Mouse (Mus musculus) neural tube, embryonic 15.5 days (tissue): ENCODE data around the gene Fam71e1. TPM values are rescaled to one million over a fixed set of nuclear protein-coding genes. Genes with fewer than 3 reads are reported as not detected.

Experiments
- ATAC-seq: fragments of 200-750 bp; cut with Nextera tagmentation; 2 replicates; pipeline ENCODE4 v1.8.0; 2017; ENCODE audit warnings: mild to moderate bottlenecking, moderate TSS enrichment, moderate library complexity; ENCODE audit not compliant: low FRiP score
- H3K27ac ChIP-seq: fragments of 300-500 bp; sonication (generic); replicated peaks from 2 replicates; pipeline ENCODE4 v1.5.1; 2015; ENCODE audit warnings: mild to moderate bottlenecking, inconsistent platforms
- H3K27me3 ChIP-seq: fragments of 300-500 bp; sonication (generic); replicated peaks from 2 replicates; pipeline ENCODE4 v1.6.1; 2015; ENCODE audit warnings: inconsistent platforms
- H3K36me3 ChIP-seq: fragments of 300-500 bp; sonication (generic); 2 replicates; pipeline ENCODE4 v1.6.1; 2015; ENCODE audit warnings: inconsistent platforms
- H3K4me1 ChIP-seq: fragments of 300-500 bp; sonication (generic); 2 replicates; pipeline ENCODE4 v1.6.1; 2015; ENCODE audit warnings: inconsistent platforms
- H3K4me2 ChIP-seq: fragments of 300-500 bp; sonication (generic); 2 replicates; pipeline ENCODE4 v1.6.1; 2015; ENCODE audit warnings: inconsistent platforms, mild to moderate bottlenecking, moderate library complexity
- H3K4me3 ChIP-seq: fragments of 300-500 bp; sonication (generic); replicated peaks from 2 replicates; pipeline ENCODE4 v1.5.1; 2015; ENCODE audit warnings: mild to moderate bottlenecking, inconsistent platforms
- H3K9ac ChIP-seq: fragments of 300-500 bp; sonication (generic); replicated peaks from 2 replicates; pipeline ENCODE4 v1.6.1; 2015; ENCODE audit warnings: mild to moderate bottlenecking, inconsistent platforms
- H3K9me3 ChIP-seq: fragments of 300-500 bp; sonication (generic); replicated peaks from 2 replicates; pipeline ENCODE4 v1.6.1; 2016; ENCODE audit warnings: inconsistent platforms
- WGBS: fragments of 180-500 bp; shearing (Covaris S2); methylation state at CpG from one replicate; pipeline ENCODE4 v1.1.7; 2015; ENCODE audit warnings: mixed read lengths; 5-methylcytosine and 5-hydroxymethylcytosine counted together
- polyA plus RNA-seq: library from polyadenylated mRNA; unstranded; fragments of >200 nt; fragmentation: Nextera tagmentation; extraction: Ambion mirVana; gene quantifications from 2 replicates; pipeline ENCODE4 v1.2.1, GENCODE M21; 2015

Gene Fam71e1
- polyA plus RNA-seq, 1 experiment from 2014 or later = 23.2 TPM

DNA sequence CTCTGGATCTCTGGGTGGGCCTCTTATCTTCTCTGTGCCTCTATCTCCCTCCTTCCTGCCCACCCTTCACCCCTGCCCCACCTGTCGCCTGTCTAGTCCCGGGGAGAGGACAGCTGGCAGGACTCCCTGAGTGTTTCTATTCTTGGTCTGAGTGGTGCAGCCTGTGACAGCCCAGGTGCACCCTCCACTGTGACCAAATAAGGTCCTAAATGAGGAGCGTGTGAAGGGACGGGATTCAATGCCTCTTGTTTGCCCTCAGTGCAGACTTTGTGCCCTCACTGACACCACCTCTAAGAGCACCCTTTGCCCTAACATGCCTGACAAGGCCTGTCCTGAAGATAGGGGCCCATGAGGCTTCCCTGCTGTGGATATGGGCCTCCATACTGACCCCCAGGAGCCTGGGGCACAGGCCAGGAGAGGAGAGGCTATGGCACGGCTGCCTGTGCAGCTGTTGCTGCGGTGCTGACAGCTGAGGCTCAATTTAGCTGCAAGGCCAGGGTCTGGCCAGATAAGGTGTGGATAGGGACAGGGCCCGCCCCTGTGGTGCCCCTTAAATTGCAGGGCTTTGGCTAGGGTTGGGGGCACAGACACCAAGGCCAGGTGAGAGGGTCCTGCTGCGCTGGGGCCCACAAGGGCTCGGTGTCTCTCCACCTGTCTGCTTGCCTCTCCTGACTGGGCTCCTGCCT lies 23.3 kb upstream of the Fam71e1 start:
- H3K4me1 ChIP-seq = peaks cover 45% of the 10 kb centered on the region
- 59% methylated on average over 9 of the region's 9 CpGs for WGBS
- H3K4me2 ChIP-seq = no peak overlapping the region
- H3K27me3 ChIP-seq = 0 out of 2 replicates have a peak, but pooled peaks cover 6% of the 10 kb centered on the region
- no peaks in the 10 kb centered on the region for H3K9me3 ChIP-seq
- ATAC-seq = no peak
- no peak overlapping the region; the same call in 1 of the 2 replicates for H3K27ac ChIP-seq
- H3K4me3 ChIP-seq = no peak overlapping the region
- no peaks in the 10 kb centered on the region for H3K36me3 ChIP-seq
- no peak overlapping the region for H3K9ac ChIP-seq

DNA sequence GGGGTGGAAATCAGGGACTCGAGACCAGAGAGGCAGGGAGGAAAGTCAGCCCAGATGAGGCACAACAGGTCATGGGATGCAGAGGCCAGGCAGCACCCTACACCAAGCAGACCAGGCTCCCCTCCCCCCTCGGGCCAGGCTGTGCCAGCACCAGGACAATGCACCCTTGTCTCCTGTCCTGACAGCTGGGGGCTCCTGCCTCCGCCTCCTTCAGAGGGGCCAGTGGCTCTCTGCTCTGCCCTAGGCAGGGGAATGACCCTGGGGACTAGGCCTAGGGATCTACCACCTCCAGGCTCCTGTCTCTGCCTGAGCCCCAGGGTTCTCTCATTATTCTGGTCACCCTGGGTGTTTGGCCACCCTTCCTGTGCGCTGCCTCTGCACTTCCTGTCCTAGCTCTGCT lies 22.0 kb upstream of the Fam71e1 start:
- 29% methylated on average over 4 of the region's 4 CpGs for WGBS
- peak overlapping the region; percentile 65 for H3K27ac ChIP-seq

DNA sequence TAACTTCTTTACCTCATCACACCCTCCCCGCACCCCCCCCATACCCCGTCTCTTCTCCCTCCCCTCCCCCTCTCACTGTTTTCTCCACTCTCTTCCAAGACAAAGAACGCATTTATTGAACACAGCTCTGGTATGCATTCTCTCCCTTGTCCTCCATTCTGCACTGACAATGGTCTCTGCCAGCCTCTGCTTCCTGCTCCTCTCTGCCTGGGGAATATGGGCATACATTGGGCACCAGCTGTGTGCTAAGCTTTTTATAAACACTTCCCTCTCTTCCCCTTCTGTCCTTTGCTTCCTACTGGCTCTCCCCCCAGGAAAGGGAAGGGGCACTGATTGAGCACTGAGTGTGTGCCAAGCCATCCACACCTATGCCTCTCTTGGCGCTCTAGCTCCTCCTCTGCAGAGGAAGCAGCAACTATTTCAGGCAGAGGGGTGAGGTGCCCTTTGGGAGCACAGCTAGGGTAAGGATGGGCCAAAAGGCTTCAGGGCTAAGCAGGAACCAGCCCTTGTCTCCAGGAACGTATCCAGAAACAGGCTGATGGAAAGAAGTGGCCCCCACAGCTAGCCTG lies 21.3 kb upstream of the Fam71e1 start:
- 37% methylated on average over 5 of the region's 5 CpGs for WGBS
- Histone ChIP-seq H3K9me3 (no peaks in the 10 kb centered on the region), H3K4me1 (peaks cover 28% of the 10 kb centered on the region), H3K27me3 (0 out of 2 replicates have a peak, but pooled peaks cover 8% of the 10 kb centered on the region), H3K36me3 (no peaks in the 10 kb centered on the region), H3K4me2 (no peak overlapping the region), H3K27ac (peak overlapping the region; percentile 65), H3K4me3 (no peak overlapping the region), H3K9ac (no peak overlapping the region)
- no peak for ATAC-seq

More for the DNA sequence above, 22.0 kb upstream of the Fam71e1 start:
- Histone ChIP-seq H3K9ac (no peak overlapping the region), H3K4me3 (no peak overlapping the region), H3K4me1 (peaks cover 32% of the 10 kb centered on the region), H3K27me3 (0 out of 2 replicates have a peak, but pooled peaks cover 8% of the 10 kb centered on the region), H3K9me3 (no peaks in the 10 kb centered on the region), H3K36me3 (no peaks in the 10 kb centered on the region), H3K4me2 (no peak overlapping the region)
- 0 out of 2 replicates have a peak, but pooled peaks have one; percentile 49 for ATAC-seq

DNA sequence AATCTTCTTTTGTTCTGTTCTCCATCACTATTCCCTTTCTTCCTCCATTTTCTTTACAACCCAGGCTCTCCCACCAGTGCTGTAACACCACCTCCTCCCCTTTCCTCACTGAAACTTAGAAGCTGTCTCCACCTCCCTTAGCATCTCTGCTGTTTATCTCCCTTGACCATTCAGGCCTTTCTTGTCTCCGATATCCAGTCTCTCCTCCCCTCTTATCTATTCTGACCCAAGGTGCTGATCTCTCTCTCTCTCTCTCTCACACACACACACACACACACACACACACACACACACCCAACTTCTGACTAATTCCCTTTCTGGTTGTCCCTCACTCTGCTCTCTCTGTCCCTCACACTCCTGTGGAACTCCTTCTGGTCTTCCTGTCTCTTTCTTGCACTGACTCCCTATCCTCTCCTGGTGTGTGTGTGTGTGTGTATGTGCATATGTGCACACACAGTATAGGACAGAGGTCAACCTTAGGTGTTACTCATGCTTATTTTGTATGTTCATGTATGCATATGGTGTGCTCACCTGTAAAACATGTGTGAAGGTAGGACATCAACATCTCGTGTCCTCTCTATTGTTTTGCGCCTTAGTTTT lies 13.4 kb upstream of the Fam71e1 start:
- no peak overlapping the region for H3K4me2 ChIP-seq
- H3K9ac ChIP-seq = no peak overlapping the region
- WGBS = 79% methylated on average over 3 of the region's 3 CpGs
- H3K4me1 ChIP-seq = 0 out of 2 replicates have a peak, but pooled peaks cover 3% of the 10 kb centered on the region
- no peak overlapping the region for H3K4me3 ChIP-seq
- H3K27ac ChIP-seq = no peak overlapping the region
- peaks cover 10% of the 10 kb centered on the region for H3K27me3 ChIP-seq
- H3K9me3 ChIP-seq = no peaks in the 10 kb centered on the region
- H3K36me3 ChIP-seq = no peaks in the 10 kb centered on the region
- no peak for ATAC-seq

DNA sequence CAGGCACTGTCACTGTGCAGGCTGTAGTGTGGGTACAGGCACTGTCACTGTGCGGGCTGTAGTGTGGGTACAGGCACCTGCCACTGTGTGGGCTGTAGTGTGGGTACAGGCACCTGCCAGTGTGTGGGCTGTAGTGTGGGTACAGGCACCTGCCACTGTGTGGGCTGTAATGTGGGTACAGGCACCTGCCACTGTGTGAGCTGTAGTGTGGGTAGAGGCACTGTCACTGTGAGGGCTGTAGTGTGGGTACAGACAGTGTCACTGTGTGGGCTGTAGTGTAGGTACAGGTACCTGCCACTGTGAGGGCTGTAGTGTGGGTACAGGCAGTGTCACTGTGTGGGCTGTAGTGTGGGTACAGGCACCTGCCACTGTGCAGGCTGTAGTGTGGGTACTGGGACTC lies 12.3 kb upstream of the Fam71e1 start:
- 0 out of 2 replicates have a peak, but pooled peaks cover 3% of the 10 kb centered on the region for H3K4me1 ChIP-seq
- 100% methylated on average over 1 of the region's 1 CpGs for WGBS
- H3K4me2 ChIP-seq = no peak overlapping the region
- H3K27me3 ChIP-seq = peaks cover 10% of the 10 kb centered on the region
- no peak overlapping the region for H3K9ac ChIP-seq
- no peak overlapping the region for H3K4me3 ChIP-seq
- no peaks in the 10 kb centered on the region for H3K9me3 ChIP-seq
- H3K36me3 ChIP-seq = peaks cover 7% of the 10 kb centered on the region; the same call in 1 of the 2 replicates
- H3K27ac ChIP-seq = no peak overlapping the region
- no peak for ATAC-seq

DNA sequence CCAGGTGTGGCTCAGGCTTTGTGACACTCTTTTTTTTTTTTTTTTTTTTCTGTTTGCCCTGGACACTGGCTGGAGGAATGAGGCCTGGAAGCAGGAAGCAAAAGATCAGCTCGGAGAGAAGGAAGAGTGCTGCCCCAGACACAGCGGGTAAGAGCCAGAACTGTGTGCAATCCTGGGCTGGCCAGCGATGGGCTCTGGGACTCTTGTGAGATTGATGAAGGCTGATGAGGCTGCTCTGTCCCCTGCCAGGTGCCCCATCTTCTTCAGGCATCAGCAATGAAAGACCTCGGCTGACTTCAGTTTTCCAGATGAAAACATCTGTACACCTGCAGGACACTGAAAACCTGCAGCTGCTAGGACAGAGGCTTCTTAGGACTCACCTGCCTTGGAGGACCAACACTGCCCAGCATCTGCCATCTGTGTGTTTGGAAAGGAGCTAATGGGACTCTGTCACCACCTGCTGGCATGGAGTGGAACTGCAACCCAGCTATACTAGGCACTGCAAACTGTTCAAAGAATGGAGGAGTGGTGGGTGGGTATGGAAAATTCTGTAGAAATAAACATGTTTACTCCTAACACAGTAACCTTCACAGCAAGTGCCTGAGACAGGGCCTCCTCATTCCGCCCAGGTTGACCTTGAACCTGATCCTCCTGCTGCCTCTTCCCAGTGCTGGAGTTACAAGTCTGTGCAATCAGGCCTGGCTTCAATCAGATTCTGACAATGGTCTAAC lies 11.4 kb upstream of the Fam71e1 start:
- H3K9me3 ChIP-seq = no peaks in the 10 kb centered on the region
- peaks cover 13% of the 10 kb centered on the region; the same call in 1 of the 2 replicates for H3K36me3 ChIP-seq
- no peak overlapping the region for H3K4me3 ChIP-seq
- 44% methylated on average over 5 of the region's 5 CpGs for WGBS
- 0 out of 2 replicates have a peak, but pooled peaks cover 3% of the 10 kb centered on the region for H3K4me1 ChIP-seq
- no peak overlapping the region for H3K27ac ChIP-seq
- peak; percentile 77 for ATAC-seq
- peaks cover 8% of the 10 kb centered on the region for H3K27me3 ChIP-seq
- no peak overlapping the region for H3K9ac ChIP-seq
- no peak overlapping the region for H3K4me2 ChIP-seq

DNA sequence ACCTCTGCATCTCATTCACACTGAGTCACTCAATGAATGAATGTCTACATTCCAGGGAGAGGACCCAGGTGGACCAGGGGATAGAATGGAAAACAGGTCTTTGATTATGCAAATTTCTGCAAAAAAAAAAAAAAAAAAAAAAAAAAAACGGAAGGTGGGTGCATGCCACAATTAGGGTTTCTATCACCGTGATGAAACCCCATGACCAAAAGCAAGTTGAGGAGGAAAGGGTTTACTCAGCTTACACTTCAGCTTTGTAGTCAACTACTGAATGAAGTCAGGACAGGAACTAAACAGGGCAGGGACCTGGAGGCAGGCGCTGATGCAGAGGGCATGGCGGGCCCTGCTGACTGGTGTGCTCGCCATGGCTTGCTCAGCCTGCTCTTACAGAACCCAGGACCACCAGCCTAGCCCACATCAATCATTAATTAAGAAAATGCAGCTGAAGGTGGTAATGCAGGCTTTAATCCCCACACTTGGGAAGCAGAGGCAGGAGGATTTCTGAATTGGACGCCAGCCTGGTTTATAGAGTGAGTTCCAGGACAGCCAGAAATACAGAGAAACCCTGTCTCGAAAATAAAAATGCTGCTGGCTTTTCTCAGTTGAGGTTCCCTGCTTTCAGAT lies 10.7 kb upstream of the Fam71e1 start:
- WGBS = 74% methylated on average over 7 of the region's 7 CpGs
- H3K4me1 ChIP-seq = 0 out of 2 replicates have a peak, but pooled peaks cover 3% of the 10 kb centered on the region
- H3K36me3 ChIP-seq = peaks cover 20% of the 10 kb centered on the region
- H3K4me3 ChIP-seq = no peak overlapping the region
- ATAC-seq = no peak
- no peak overlapping the region for H3K27ac ChIP-seq
- H3K9me3 ChIP-seq = no peaks in the 10 kb centered on the region
- no peak overlapping the region for H3K4me2 ChIP-seq
- no peak overlapping the region for H3K9ac ChIP-seq
- peaks cover 8% of the 10 kb centered on the region for H3K27me3 ChIP-seq

DNA sequence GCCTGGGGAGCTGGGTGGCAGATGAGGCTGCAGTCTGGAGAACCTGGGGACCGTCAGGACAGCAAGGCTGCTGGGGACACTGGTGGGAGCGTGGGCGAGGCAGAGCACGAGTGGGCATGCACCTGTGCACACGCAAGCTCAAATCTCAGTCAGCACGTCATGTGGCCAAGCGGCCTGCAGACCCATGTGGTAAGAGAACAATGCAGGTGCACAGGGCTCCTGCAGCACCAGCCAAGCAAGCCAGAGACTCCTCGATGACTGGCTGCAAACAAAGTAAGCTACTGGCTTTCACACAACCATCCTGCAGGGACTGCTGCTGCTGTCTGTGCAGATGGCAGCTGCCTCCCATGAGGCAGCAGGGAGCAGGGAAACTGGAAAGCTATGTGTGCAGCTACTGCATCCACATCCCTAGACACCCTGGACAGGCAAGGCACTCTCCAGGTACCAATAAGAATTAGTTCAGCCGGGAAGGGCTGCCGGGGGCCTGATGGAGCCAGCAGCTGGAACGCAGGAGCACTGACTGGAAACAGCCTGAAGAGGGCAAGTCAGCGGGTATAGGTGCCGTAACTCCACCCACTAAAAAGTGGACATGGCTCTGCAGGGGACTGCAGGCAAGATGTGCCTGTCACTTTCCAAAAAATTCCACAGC lies 9.3 kb upstream of the Fam71e1 start:
- no peak for ATAC-seq
- Histone ChIP-seq H3K9me3 (no peaks in the 10 kb centered on the region), H3K4me1 (0 out of 2 replicates have a peak, but pooled peaks cover 6% of the 10 kb centered on the region), H3K4me3 (no peak overlapping the region), H3K4me2 (no peak overlapping the region), H3K36me3 (peaks cover 34% of the 10 kb centered on the region), H3K27me3 (no peaks in the 10 kb centered on the region; the same call in 1 of the 2 replicates), H3K27ac (peak overlapping the region; percentile 51; the same call in 1 of the 2 replicates), H3K9ac (no peak overlapping the region)
- WGBS = 64% methylated on average over 13 of the region's 13 CpGs

DNA sequence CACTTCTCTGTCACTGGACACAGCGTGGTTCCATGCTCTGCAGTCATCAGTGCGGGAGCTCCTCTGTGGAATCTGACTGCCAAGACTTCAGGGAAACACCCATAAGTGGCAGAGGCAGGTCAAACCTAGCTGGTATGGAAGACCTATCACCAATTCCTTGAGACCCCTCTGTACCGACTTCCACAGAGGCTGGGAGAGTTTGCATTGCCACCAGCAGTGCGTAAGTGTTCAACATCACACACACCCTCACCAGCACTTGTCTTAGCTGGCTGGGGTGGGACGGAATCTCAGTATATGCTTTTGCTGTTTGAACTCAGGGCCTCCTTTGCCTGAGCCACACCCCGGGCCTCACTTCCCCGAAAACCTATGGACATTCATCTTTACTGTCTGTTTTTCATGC lies 8.4 kb upstream of the Fam71e1 start:
- Histone ChIP-seq H3K9me3 (no peaks in the 10 kb centered on the region), H3K4me2 (no peak overlapping the region), H3K27me3 (no peaks in the 10 kb centered on the region), H3K9ac (no peak overlapping the region), H3K36me3 (peaks cover 41% of the 10 kb centered on the region), H3K4me3 (no peak overlapping the region), H3K27ac (no peak overlapping the region), H3K4me1 (0 out of 2 replicates have a peak, but pooled peaks cover 6% of the 10 kb centered on the region)
- 88% methylated on average over 7 of the region's 7 CpGs for WGBS
- ATAC-seq = no peak

DNA sequence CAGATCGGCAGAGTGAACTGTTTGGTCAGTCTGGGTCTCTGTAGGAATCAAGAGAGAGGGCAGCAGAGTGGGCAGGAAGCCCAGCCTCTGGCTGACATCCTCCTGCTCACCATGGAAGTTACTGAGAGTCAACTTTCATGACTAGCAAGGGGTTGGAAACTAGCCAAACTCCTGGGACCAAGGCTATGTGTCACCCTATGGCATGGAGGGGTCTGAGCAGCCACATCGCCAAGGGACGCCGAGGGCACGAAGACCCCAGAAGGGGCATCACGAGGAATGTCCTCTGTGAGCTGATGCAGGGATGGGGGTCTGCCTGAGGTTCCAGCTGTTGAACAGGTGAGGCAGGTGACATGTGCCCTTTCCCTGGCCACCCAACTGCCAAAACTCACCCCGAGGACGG lies 7.8 kb upstream of the Fam71e1 start:
- H3K27ac ChIP-seq = no peak overlapping the region
- H3K9me3 ChIP-seq = no peaks in the 10 kb centered on the region
- 0 out of 2 replicates have a peak, but pooled peaks cover 6% of the 10 kb centered on the region for H3K4me1 ChIP-seq
- H3K9ac ChIP-seq = no peak overlapping the region
- no peaks in the 10 kb centered on the region for H3K27me3 ChIP-seq
- no peak overlapping the region for H3K4me3 ChIP-seq
- peaks cover 46% of the 10 kb centered on the region for H3K36me3 ChIP-seq
- WGBS = 96% methylated on average over 8 of the region's 8 CpGs
- no peak for ATAC-seq
- H3K4me2 ChIP-seq = no peak overlapping the region
